Mouse (Mus musculus) CH12.LX (cell line): ENCODE data around the gene Ash1l. TPM values are rescaled to one million over a fixed set of nuclear protein-coding genes. Genes with fewer than 3 reads are reported as not detected.

Experiments used
- DNase-seq: peaks from one replicate; pipeline ENCODE4 v3.0.0-alpha.2; 2013; ENCODE audit errors: extremely low read depth
- H3K27ac ChIP-seq: 2 replicates; pipeline ENCODE4 v1.5.1; 2012; ENCODE audit warnings: low read depth, mild to moderate bottlenecking, control low read depth, moderate library complexity; ENCODE audit not compliant: insufficient read depth
- H3K27me3 ChIP-seq: replicated peaks from 2 replicates; pipeline ENCODE3; 2012; ENCODE audit warnings: inconsistent platforms
- H3K36me3 ChIP-seq, 2 experiments: replicated peaks in 1 of 2; 2 replicates each; pipeline versions ENCODE3 to v1.6.1; 2012; ENCODE audit warnings: inconsistent platforms in 1 of 2, low read length in 1 of 2, mild to moderate bottlenecking in 1 of 2, mixed read lengths in 1 of 2, moderate library complexity in 1 of 2; ENCODE audit not compliant: control insufficient read depth in 1 of 2, insufficient read depth in 1 of 2
- H3K4me1 ChIP-seq, 2 experiments: 2 replicates each; pipeline ENCODE4 v1.6.1; 2012; ENCODE audit warnings: inconsistent platforms in 1 of 2, moderate library complexity in 1 of 2; ENCODE audit not compliant: insufficient read depth in 2 of 2, control insufficient read depth in 1 of 2
- H3K4me2 ChIP-seq: 2 replicates; pipeline ENCODE4 v1.6.1; 2012; ENCODE audit warnings: low read depth, mild to moderate bottlenecking, control low read depth; ENCODE audit not compliant: poor library complexity, insufficient read depth, severe bottlenecking
- H3K4me3 ChIP-seq, 3 experiments: fragments of 150-350 bp in 1 of 3; sonication (generic) in 1 of 3; replicated peaks in 1 of 3; 2 replicates each; pipeline versions ENCODE3 to v1.5.1; 2011 to 2012; ENCODE audit warnings: low read depth in 2 of 3, low read length in 2 of 3, mild to moderate bottlenecking in 2 of 3, moderate library complexity in 2 of 3, control low read depth in 1 of 3, improper control_type of control experiment in 1 of 3, inconsistent platforms in 1 of 3, mixed read lengths in 1 of 3; ENCODE audit not compliant: poor library complexity in 1 of 3
- H3K79me2 ChIP-seq: replicated peaks from 2 replicates; pipeline ENCODE4 v1.6.1; 2012; ENCODE audit warnings: mild to moderate bottlenecking, moderate library complexity; ENCODE audit not compliant: control insufficient read depth, poor library complexity, insufficient read depth, severe bottlenecking; ENCODE audit errors: extremely low read depth
- H3K9ac ChIP-seq: 2 replicates; pipeline ENCODE4 v1.6.1; 2012; ENCODE audit warnings: low read depth, mild to moderate bottlenecking, control low read depth, moderate library complexity; ENCODE audit not compliant: insufficient read depth
- H3K9me3 ChIP-seq: replicated peaks from 2 replicates; pipeline ENCODE3; 2012; ENCODE audit warnings: low read length, inconsistent platforms, mixed read lengths
- BHLHE40 ChIP-seq: IDR thresholded peaks from 2 replicates; pipeline ENCODE4 v1.6.1; 2011; ENCODE audit warnings: mild to moderate bottlenecking, low read depth, low read length, improper control_type of control experiment
- CHD1 ChIP-seq: IDR thresholded peaks from 2 replicates; pipeline ENCODE4 v1.6.1; 2012; ENCODE audit warnings: low read depth, low read length, improper control_type of control experiment, inconsistent platforms
- CHD2 ChIP-seq: IDR thresholded peaks from 2 replicates; pipeline ENCODE4 v1.6.1; 2011; ENCODE audit warnings: low read length, improper control_type of control experiment
- CTCF ChIP-seq, 2 experiments: IDR thresholded peaks in 1 of 2; conservative IDR thresholded peaks in 1 of 2; 2 replicates each; pipeline ENCODE4 v1.5.1; 2011 to 2012; ENCODE audit warnings: low read depth in 2 of 2, low read length in 2 of 2, improper control_type of control experiment in 1 of 2, inconsistent platforms in 1 of 2, mild to moderate bottlenecking in 1 of 2, moderate library complexity in 1 of 2
- E2F4 ChIP-seq: IDR thresholded peaks from 2 replicates; pipeline ENCODE4 v1.6.1; 2011; ENCODE audit warnings: low read depth, low read length, improper control_type of control experiment; ENCODE audit not compliant: insufficient replicate concordance
- ELF1 ChIP-seq: IDR thresholded peaks from 2 replicates; pipeline ENCODE4 v1.6.1; 2014; ENCODE audit warnings: low read depth, mild to moderate bottlenecking, inconsistent platforms, low read length, improper control_type of control experiment
- ETS1 ChIP-seq: conservative IDR thresholded peaks from 2 replicates; pipeline ENCODE4 v1.6.1; 2012; ENCODE audit warnings: low read depth, mild to moderate bottlenecking, inconsistent platforms, low read length, improper control_type of control experiment, moderate library complexity
- HCFC1 ChIP-seq: IDR thresholded peaks from 2 replicates; pipeline ENCODE4 v1.6.1; 2012; ENCODE audit warnings: low read depth, mild to moderate bottlenecking, inconsistent platforms, low read length, improper control_type of control experiment
- IRF4 ChIP-seq: IDR thresholded peaks from 2 replicates; pipeline ENCODE4 v1.6.1; 2014; ENCODE audit warnings: low read depth, mild to moderate bottlenecking, inconsistent platforms, low read length, improper control_type of control experiment
- KAT2A ChIP-seq: IDR thresholded peaks from 2 replicates; pipeline ENCODE4 v1.6.1; 2012; ENCODE audit warnings: low read length, improper control_type of control experiment, inconsistent platforms; ENCODE audit not compliant: insufficient replicate concordance
- MAFK ChIP-seq: IDR thresholded peaks from 2 replicates; pipeline ENCODE4 v1.6.1; 2011; ENCODE audit warnings: low read length, improper control_type of control experiment; ENCODE audit not compliant: insufficient replicate concordance
- MAX ChIP-seq: IDR thresholded peaks from 2 replicates; pipeline ENCODE4 v1.6.1; 2011; ENCODE audit warnings: low read length, improper control_type of control experiment
- MAZ ChIP-seq: IDR thresholded peaks from 2 replicates; pipeline ENCODE4 v1.6.1; 2012; ENCODE audit warnings: low read depth, mild to moderate bottlenecking, inconsistent platforms, low read length, improper control_type of control experiment, moderate library complexity
- MEF2A ChIP-seq: IDR thresholded peaks from 2 replicates; pipeline ENCODE4 v1.6.1; 2014; ENCODE audit warnings: low read depth, mild to moderate bottlenecking, inconsistent platforms, low read length, improper control_type of control experiment, borderline replicate concordance
- MXI1 ChIP-seq: IDR thresholded peaks from 2 replicates; pipeline ENCODE4 v1.6.1; 2011; ENCODE audit warnings: mild to moderate bottlenecking, low read depth, low read length, improper control_type of control experiment
- NELFE ChIP-seq: IDR thresholded peaks from 2 replicates; pipeline ENCODE4 v1.6.1; 2011; ENCODE audit warnings: low read depth, low read length, improper control_type of control experiment
- NRF1 ChIP-seq: IDR thresholded peaks from 2 replicates; pipeline ENCODE4 v1.6.1; 2014; ENCODE audit warnings: low read depth, mild to moderate bottlenecking, inconsistent platforms, low read length, improper control_type of control experiment, moderate library complexity
- POLR2A ChIP-seq: IDR thresholded peaks from 2 replicates; pipeline ENCODE4 v1.6.1; 2011; ENCODE audit warnings: low read depth, mild to moderate bottlenecking, improper control_type of control experiment, low read length
- POLR2AphosphoS2 ChIP-seq: IDR thresholded peaks from 2 replicates; pipeline ENCODE4 v1.6.1; 2011; ENCODE audit warnings: low read depth, low read length, improper control_type of control experiment
- RAD21 ChIP-seq: IDR thresholded peaks from 2 replicates; pipeline ENCODE4 v1.6.1; 2011; ENCODE audit warnings: low read depth, mild to moderate bottlenecking, low read length, improper control_type of control experiment, moderate library complexity
- RCOR1 ChIP-seq: conservative IDR thresholded peaks from 2 replicates; pipeline ENCODE4 v1.6.1; 2012; ENCODE audit warnings: low read depth, mild to moderate bottlenecking, inconsistent platforms, low read length, improper control_type of control experiment
- SMC3 ChIP-seq: IDR thresholded peaks from 2 replicates; pipeline ENCODE4 v1.6.1; 2011; ENCODE audit warnings: low read depth, low read length, improper control_type of control experiment
- TBP ChIP-seq: conservative IDR thresholded peaks from 2 replicates; pipeline ENCODE4 v1.6.1; 2011; ENCODE audit warnings: low read depth, low read length, improper control_type of control experiment
- TCF12 ChIP-seq: IDR thresholded peaks from 2 replicates; pipeline ENCODE4 v1.6.1; 2014; ENCODE audit warnings: low read depth, mild to moderate bottlenecking, inconsistent platforms, low read length, improper control_type of control experiment
- ZC3H11A ChIP-seq: IDR thresholded peaks from 2 replicates; pipeline ENCODE4 v1.6.1; 2012; ENCODE audit warnings: low read depth, mild to moderate bottlenecking, inconsistent platforms, low read length, improper control_type of control experiment
- ZKSCAN1 ChIP-seq: IDR thresholded peaks from 2 replicates; pipeline ENCODE4 v1.6.1; 2012; ENCODE audit warnings: low read depth, inconsistent platforms, low read length, improper control_type of control experiment, borderline replicate concordance
- ZMIZ1 ChIP-seq: IDR thresholded peaks from 2 replicates; pipeline ENCODE4 v1.6.1; 2012; ENCODE audit warnings: low read depth, mild to moderate bottlenecking, inconsistent platforms, low read length, improper control_type of control experiment
- ZNF384 ChIP-seq: IDR thresholded peaks from 2 replicates; pipeline ENCODE4 v1.6.1; 2012; ENCODE audit warnings: low read depth, low read length, improper control_type of control experiment, inconsistent platforms
- dilution Hi-C: fragments of 300-500 bp; cut with MboI; formaldehyde crosslinking; loops from 2 replicates; pipeline ENCODE4 v1.14.3; 2020; ENCODE audit warnings: low sequenced_read_pairs; ENCODE audit not compliant: extremely low pct_unique_long_range_greater_than_20kb, extremely low pct_ligation_motif_present
- in situ Hi-C: fragments of 300-500 bp; cut with MboI; formaldehyde crosslinking; loops from 3 replicates; pipeline ENCODE4 v1.14.3; 2019; ENCODE audit warnings: low sequenced_read_pairs, low pct_ligation_motif_present, low pct_unique_long_range_greater_than_20kb, mixed read lengths
- polyA plus RNA-seq: library from polyadenylated mRNA; unstranded; fragments of >175 nt; gene quantifications from 2 replicates; pipeline ENCODE4 v1.2.1, GENCODE M21; 2012; ENCODE audit warnings: low read depth; ENCODE audit not compliant: insufficient read length
- total RNA-seq, 2 experiments: library from RNA; depleted of rRNA; stranded (reverse); fragments of 300-350 nt in 1 of 2; fragments of >200 nt in 1 of 2; gene quantifications; 2 replicates each; pipeline ENCODE4 v1.2.3; 2012 to 2014

The Ash1l gene
- total and polyA plus RNA-seq, 3 experiments = 2.9 to 9.7 (median 5.8) TPM

- TF ChIP-seq ZMIZ1 (peak; percentile 35; the same call in 1 of the 2 replicates), IRF4 (no peak), TBP (peak; percentile 65; the same call in 1 of the 2 replicates), MXI1 (peak; percentile 68), CHD1 (no peak), MAZ (no peak), POLR2AphosphoS2 (no peak), HCFC1 (peak; percentile 49), ELF1 (no peak; the same call in 1 of the 2 replicates), MAX (peak; percentile 93), ZC3H11A (no peak), KAT2A (no peak), POLR2A (peak; percentile 71), BHLHE40 (no peak), NELFE (0 out of 2 replicates have a peak, but pooled peaks have one; percentile 24), ETS1 (no peak)
Measured at GRCm38 (mm10) chr3:89089882-89090591, 139.6 kb downstream of the Ash1l start (continued).

GRCm38 (mm10) chr3:89090694-89091655, 140.6 kb downstream of the Ash1l start:
- TF ChIP-seq E2F4 (no peak), MAZ (peak; percentile 84; the same call in 1 of the 2 replicates), POLR2A (peak; percentile 37; the same call in 1 of the 2 replicates), KAT2A (no peak), NRF1 (no peak), MAX (no peak), ZNF384 (no peak), IRF4 (peak; percentile 32; the same call in 1 of the 2 replicates), MAFK (no peak), CTCF (conservative IDR thresholded peaks at IDR 0.05 in 1 of 2, IDR thresholded peaks at IDR 0.05 in 1 of 2; ENCODE audit: low read depth in 2 of 2, low read length in 2 of 2) (peak in 1 of 2 experiments; percentile 81; a peak in 2 of 4 replicates), ZKSCAN1 (no peak), CHD1 (no peak), TCF12 (no peak), HCFC1 (peak; percentile 26; the same call in 1 of the 2 replicates), SMC3 (peak; percentile 44; the same call in 1 of the 2 replicates), ZC3H11A (no peak), ELF1 (peak; percentile 72), NELFE (no peak), RCOR1 (no peak), CHD2 (no peak), MEF2A (no peak), RAD21 (peak; percentile 47)
- peak overlapping the region; percentile 54 for H3K4me2 ChIP-seq
- H3K9ac ChIP-seq = peak overlapping the region; percentile 57; the same call in 1 of the 2 replicates
- peaks cover 14 to 60% of the 10 kb centered on the region in 2 experiments for H3K4me1 ChIP-seq
- H3K36me3 ChIP-seq = peaks cover 19 to 37% of the 10 kb centered on the region in 2 experiments
- H3K79me2 ChIP-seq = no peaks in the 10 kb centered on the region
- peak; percentile 41 for DNase-seq
- peak overlapping the region; percentile 61 to 69 (median 62) for H3K4me3 ChIP-seq
- H3K27ac ChIP-seq = no peak overlapping the region
- peaks cover 2% of the 10 kb centered on the region for H3K27me3 ChIP-seq
- H3K9me3 ChIP-seq = no peaks in the 10 kb centered on the region
- dilution Hi-C loops = no loop called here
- in situ Hi-C loops = loop anchor here (5.0 kb wide), 1 partner anchor 66 kb away; no protein-coding TSS in a partner anchor
